Mouse (Mus musculus): ENCODE measurements around the gene Schip1. TPM values are rescaled to one million over a fixed set of nuclear protein-coding genes. Genes with fewer than 3 reads are reported as not detected.

The Schip1 gene
- not detected in 2 replicates for polyA plus RNA-seq (2012)

GRCm38 (mm10) chr3:68064731-68065130, at the start of gene Schip1:
TSS of gene Schip1 (plus strand) at chr3:68064802.
- TF ChIP-seq GATA1 (IDR thresholded peaks at IDR 0.05; ENCODE audit: low read length) = no peak

GRCm38 (mm10) chr3:68015786-68016185, 48.8 kb upstream of the Schip1 start:
- TF ChIP-seq GATA1 (IDR thresholded peaks at IDR 0.05; ENCODE audit: low read length) = no peak

GRCm38 (mm10) chr3:68019401-68019800, 45.2 kb upstream of the Schip1 start:
- no peak for TF ChIP-seq GATA1 (IDR thresholded peaks at IDR 0.05; ENCODE audit: low read length)

- no peak for TF ChIP-seq GATA1 (IDR thresholded peaks at IDR 0.05; ENCODE audit: low read length)
These were observed 28.5 kb upstream of the Schip1 start for GRCm38 (mm10) chr3:68036097-68036496.

- no peak for TF ChIP-seq GATA1 (IDR thresholded peaks at IDR 0.05; ENCODE audit: low read length)
These were observed 21.7 kb upstream of the Schip1 start for GRCm38 (mm10) chr3:68042951-68043350.

- no peak for TF ChIP-seq GATA1 (IDR thresholded peaks at IDR 0.05; ENCODE audit: low read length)
These were observed 18.9 kb upstream of the Schip1 start for GRCm38 (mm10) chr3:68045475-68046416.

GRCm38 (mm10) chr3:68053538-68053937, 11.1 kb upstream of the Schip1 start:
- TF ChIP-seq GATA1 (IDR thresholded peaks at IDR 0.05; ENCODE audit: low read length) = no peak

- TF ChIP-seq GATA1 (IDR thresholded peaks at IDR 0.05; ENCODE audit: low read length) = no peak
These were observed 9.5 kb upstream of the Schip1 start for GRCm38 (mm10) chr3:68055071-68055470.

- TF ChIP-seq GATA1 (IDR thresholded peaks at IDR 0.05; ENCODE audit: low read length) = no peak
These were observed 8.0 kb upstream of the Schip1 start for GRCm38 (mm10) chr3:68056373-68057275.

- TF ChIP-seq GATA1 (IDR thresholded peaks at IDR 0.05; ENCODE audit: low read length) = no peak
These were observed 5.3 kb upstream of the Schip1 start for GRCm38 (mm10) chr3:68059162-68059800.

GRCm38 (mm10) chr3:68071395-68072386, 7.1 kb downstream of the Schip1 start:
- no peak for TF ChIP-seq GATA1 (IDR thresholded peaks at IDR 0.05; ENCODE audit: low read length)

GRCm38 (mm10) chr3:68077406-68077805, 12.8 kb downstream of the Schip1 start:
- TF ChIP-seq GATA1 (IDR thresholded peaks at IDR 0.05; ENCODE audit: low read length) = no peak

GRCm38 (mm10) chr3:68085024-68085423, 20.4 kb downstream of the Schip1 start:
- no peak for TF ChIP-seq GATA1 (IDR thresholded peaks at IDR 0.05; ENCODE audit: low read length)

- no peak for TF ChIP-seq GATA1 (IDR thresholded peaks at IDR 0.05; ENCODE audit: low read length)
These were observed 27.5 kb downstream of the Schip1 start for GRCm38 (mm10) chr3:68092108-68092507.

Data from G1E-ER4 (cell line).